Mouse (Mus musculus): ENCODE measurements around the gene Fam104a. TPM values are rescaled to one million over a fixed set of nuclear protein-coding genes. Genes with fewer than 3 reads are reported as not detected.

Fam104a gene
- polyA plus RNA-seq, 1 experiment from 2014 or later: 43.9 TPM

Other genes starting within 250 kb of the Fam104a start
- 0.39 and 0.45 TPM in 2 replicates for gene Sstr2, start 64.8 kb downstream of the Fam104a start, polyA plus RNA-seq (2015; fragmentation: Nextera tagmentation; extraction: Ambion mirVana)
- 15.5 and 16.6 TPM in 2 replicates for gene Cog1, start 35.0 kb downstream of the Fam104a start, polyA plus RNA-seq (2015; fragmentation: Nextera tagmentation; extraction: Ambion mirVana)
- gene Slc39a11, start 34.1 kb downstream of the Fam104a start, polyA plus RNA-seq (2015; fragmentation: Nextera tagmentation; extraction: Ambion mirVana): 15.2 and 16.8 TPM in 2 replicates
- gene D11Wsu47e, start 257 bp upstream of the Fam104a start, polyA plus RNA-seq (2015; fragmentation: Nextera tagmentation; extraction: Ambion mirVana): 15.1 and 16.0 TPM in 2 replicates
- gene Cpsf4l, start 25.9 kb upstream of the Fam104a start, polyA plus RNA-seq (2015; fragmentation: Nextera tagmentation; extraction: Ambion mirVana): 0.24 TPM in 1 of 2 replicates, not detected in the other
- gene Cdc42ep4, start 67.7 kb upstream of the Fam104a start, polyA plus RNA-seq (2015; fragmentation: Nextera tagmentation; extraction: Ambion mirVana): 24.0 and 26.1 TPM in 2 replicates

Measured in heart, embryonic 13.5 days (tissue).